9 mouse cellular contexts compared by ENCODE assay signal in genomic region chr13:101735364-101736120, GRCm38 (mm10). TPM values are rescaled to one million over a fixed set of nuclear protein-coding genes. Genes with fewer than 3 reads are reported as not detected.
DNase-seq lines count a peak whose midpoint lies in the region; TF ChIP-seq lines count a peak whose summit lies in the region.
"Had no signal": no experiment of that assay in that cellular context is flagged by ENCODE, and none has a peak within 500 bp of the region (broad histone marks: within the 10 kb centered on the region; RNA-seq: fewer than 3 reads in every experiment).

No protein-coding gene starts in this region.

- H3K36me3 ChIP-seq in kidney, adult 2 months (ENCODE audit: control insufficient read depth, insufficient read depth, low read length), result no peaks in the 10 kb centered on the region
- H3K36me3 ChIP-seq in ES-Bruce4 (ENCODE audit: control insufficient read depth, insufficient read depth, low read length, poor library complexity, severe bottlenecking), result no peaks in the 10 kb centered on the region

- H3K27me3 ChIP-seq in kidney, adult 2 months (replicated peaks; ENCODE audit: control insufficient read depth, insufficient read depth, low read length), result no peaks in the 10 kb centered on the region
- no peaks in the 10 kb centered on the region for H3K27me3 ChIP-seq in ES-Bruce4 (ENCODE audit: control insufficient read depth, insufficient read depth, low read length, poor library complexity, severe bottlenecking)

- H3K27ac ChIP-seq in kidney, adult 2 months (ENCODE audit: insufficient read depth, low read depth, low read length), result peak overlapping the region; percentile 12; the same call in 1 of the 2 replicates
- no peak overlapping the region for H3K27ac ChIP-seq in ES-Bruce4 (ENCODE audit: insufficient read depth, low read length)

- no peak for TF ChIP-seq POLR2A in kidney, adult 2 months (IDR thresholded peaks at IDR 0.05; ENCODE audit: low read depth, low read length)
- no peak for TF ChIP-seq POLR2A in ES-Bruce4 (IDR thresholded peaks at IDR 0.05; ENCODE audit: insufficient read depth, low read length)

- H3K4me3 ChIP-seq in kidney, adult 2 months (ENCODE audit: insufficient read depth, low read depth, low read length), result no peak overlapping the region
- H3K4me3 ChIP-seq in ES-Bruce4 (ENCODE audit: low read depth, low read length), result no peak overlapping the region
- H3K4me3 ChIP-seq: erythroblast, embryonic 14.5 days had no signal

- peak; percentile 56 for DNase-seq in kidney, adult 2 months
- DNase-seq in kidney, postnatal 14 days, result no peak
- DNase-seq in B cell, adult 2 months, result peak; percentile 21 to 26
- peak; percentile 59 for DNase-seq in lung, postnatal 10 days
- no peak for DNase-seq in adipocyte (ENCODE audit: low spot score)
- DNase-seq in frontal cortex, postnatal 25 days (ENCODE audit: low spot score in 2 of 2), result no peak
- DNase-seq: adrenal gland, postnatal 10 days had no signal

- no peaks in the 10 kb centered on the region for H3K9me3 ChIP-seq in ES-Bruce4 (replicated peaks; ENCODE audit: control insufficient read depth, insufficient read depth, low read length, poor library complexity, severe bottlenecking)

- H3K9ac ChIP-seq in ES-Bruce4 (ENCODE audit: low read depth, poor library complexity, severe bottlenecking), result no peak overlapping the region

- peaks cover 23% of the 10 kb centered on the region for H3K4me1 ChIP-seq in kidney, adult 2 months (ENCODE audit: control insufficient read depth, insufficient read depth, low read length)
- H3K4me1 ChIP-seq in ES-Bruce4 (ENCODE audit: control insufficient read depth, insufficient read depth, low read length), result no peaks in the 10 kb centered on the region

- WGBS in kidney, adult 2 months, result 32% methylated on average over 8 of the region's 8 CpGs

- TF ChIP-seq CTCF in kidney, adult 2 months (conservative IDR thresholded peaks at IDR 0.05; ENCODE audit: insufficient read depth, insufficient read length, low read depth, low read length), result peak; percentile 71
- peak; percentile 43 for TF ChIP-seq CTCF in ES-Bruce4 (IDR thresholded peaks at IDR 0.05; ENCODE audit: low read depth, low read length)

- no peak for TF ChIP-seq EP300 in ES-Bruce4 (IDR thresholded peaks at IDR 0.05; ENCODE audit: insufficient read depth, low read depth, low read length)

RNA-seq across cellular contexts. Expression of gene Pik3r1, which starts 32.5 kb away (rescaled TPM):
- 17.1 and 21.2 TPM in 2 replicates for polyA plus RNA-seq in kidney, adult 2 months (2012; rRNA removed)
- 7.2 and 7.5 TPM in 2 replicates for polyA plus RNA-seq in ES-Bruce4 (2011; ENCODE audit: insufficient read depth, insufficient read length, low read depth, missing spikeins)

Comparison
In these comparisons a context has a peak if more than half of its experiments do, and no peak if none do; other contexts are left out.
1. DNase-seq: peak in kidney, adult 2 months (single experiment), B cell, adult 2 months (2 of 2) and lung, postnatal 10 days (single experiment); none in kidney, postnatal 14 days (single experiment), adipocyte (single experiment) and frontal cortex, postnatal 25 days (0 of 2).